Mouse (Mus musculus) G1E (cell line): Measurements from ENCODE around the gene Ift140. TPM values are rescaled to one million over a fixed set of nuclear protein-coding genes. Genes with fewer than 3 reads are reported as not detected.

Experiments
- ATAC-seq: 2 replicates; pipeline ENCODE4 v1.8.0; 2016; ENCODE audit warnings: mild to moderate bottlenecking; ENCODE audit not compliant: insufficient number of reproducible peaks, poor library complexity, low FRiP score, severe bottlenecking; ENCODE audit errors: extremely low read depth
- DNase-seq: peaks from one replicate; pipeline ENCODE4 v3.0.0; 2012; ENCODE audit warnings: low spot score
- H3K27me3 ChIP-seq: 2 replicates; pipeline ENCODE4 v1.6.1; 2012; ENCODE audit warnings: mild to moderate bottlenecking, low read length, inconsistent platforms; ENCODE audit not compliant: insufficient read depth
- H3K36me3 ChIP-seq: replicated peaks from 2 replicates; pipeline ENCODE3; 2012; ENCODE audit warnings: mild to moderate bottlenecking, inconsistent platforms
- H3K4me1 ChIP-seq: 2 replicates; pipeline ENCODE4 v1.6.1; 2012; ENCODE audit warnings: low read depth, low read length, inconsistent platforms, mixed read lengths; ENCODE audit not compliant: insufficient read depth
- H3K4me3 ChIP-seq: 2 replicates; pipeline ENCODE4 v1.5.1; 2012; ENCODE audit warnings: low read depth, mild to moderate bottlenecking, inconsistent platforms, low read length, moderate library complexity, mixed read lengths
- H3K9me3 ChIP-seq: replicated peaks from 2 replicates; pipeline ENCODE4 v1.6.1; 2012; ENCODE audit warnings: inconsistent platforms
- CTCF ChIP-seq: IDR thresholded peaks from 2 replicates; pipeline ENCODE4 v1.5.1; 2012; ENCODE audit warnings: low read depth, low read length, inconsistent platforms, mixed read lengths
- GATA1 ChIP-seq: IDR thresholded peaks from 2 replicates; pipeline ENCODE4 v1.6.1; 2012; ENCODE audit warnings: borderline replicate concordance, low read length, inconsistent platforms, mixed read lengths
- GATA2 ChIP-seq: IDR thresholded peaks from 2 replicates; pipeline ENCODE4 v1.6.1; 2012; ENCODE audit warnings: low read depth, low read length, inconsistent platforms, borderline replicate concordance
- POLR2AphosphoS5 ChIP-seq: IDR thresholded peaks from 2 replicates; pipeline ENCODE4 v1.6.1; 2012; ENCODE audit warnings: low read depth, low read length, inconsistent platforms; ENCODE audit not compliant: insufficient replicate concordance
- TAL1 ChIP-seq: conservative IDR thresholded peaks from 2 replicates; pipeline ENCODE4 v1.6.1; 2012; ENCODE audit warnings: low read depth, low read length, inconsistent platforms, mixed read lengths
- polyA plus RNA-seq: library from polyadenylated mRNA; stranded (reverse); fragments of >175 nt; gene quantifications from 2 replicates; pipeline ENCODE4 v1.2.3, GENCODE M21; 2012
- total RNA-seq, 2 experiments: library from RNA; stranded (forward) in 1 of 2; stranded (reverse) in 1 of 2; fragments of 200-1000 nt in 1 of 2; fragments of >200 nt in 1 of 2; fragmentation: Nextera tagmentation in 1 of 2; gene quantifications; 2 replicates each; pipeline ENCODE4 v1.2.3; 2014 to 2017

The Ift140 gene
- total RNA-seq (2014; fragmentation: Nextera tagmentation) (17.7 and 37.9 TPM in 2 replicates), total RNA-seq (2017) (13.5 and 17.9 TPM in 2 replicates), polyA plus RNA-seq (9.6 and 9.9 TPM in 2 replicates)

- peaks cover 49% of the 10 kb centered on the region for H3K36me3 ChIP-seq
- peak within 1 kb of the TSS; percentile 95 for H3K4me3 ChIP-seq
- TF ChIP-seq GATA1, result no peak
- no peak for TF ChIP-seq TAL1
- no peak for TF ChIP-seq CTCF
- H3K27me3 ChIP-seq, result no peaks in the 10 kb centered on the region
- DNase-seq (peak; percentile 97), ATAC-seq (peak; percentile 91)
- H3K9me3 ChIP-seq, result no peaks in the 10 kb centered on the region
- peaks cover 36% of the 10 kb centered on the region for H3K4me1 ChIP-seq
Measured at GRCm38 (mm10) chr17:25015655-25016291, at the start of gene Ift140, which contains the start of gene Cramp1l. Ift140 (plus strand) TSS chr17:25016085. Cramp1l (minus strand) TSS chr17:25015788.

- no peak for ATAC-seq
- no peak for TF ChIP-seq CTCF
- no peak for TF ChIP-seq TAL1
- TF ChIP-seq GATA2, result no peak
- TF ChIP-seq GATA1, result no peak
- TF ChIP-seq POLR2AphosphoS5, result no peak
- Histone ChIP-seq H3K36me3 (peaks cover 96% of the 10 kb centered on the region), H3K27me3 (no peaks in the 10 kb centered on the region), H3K4me3 (no peak overlapping the region), H3K4me1 (no peaks in the 10 kb centered on the region), H3K9me3 (no peaks in the 10 kb centered on the region)
- no peak for DNase-seq
Measured at GRCm38 (mm10) chr17:24987221-24987620, 28.7 kb upstream of the Ift140 start.

DNA sequence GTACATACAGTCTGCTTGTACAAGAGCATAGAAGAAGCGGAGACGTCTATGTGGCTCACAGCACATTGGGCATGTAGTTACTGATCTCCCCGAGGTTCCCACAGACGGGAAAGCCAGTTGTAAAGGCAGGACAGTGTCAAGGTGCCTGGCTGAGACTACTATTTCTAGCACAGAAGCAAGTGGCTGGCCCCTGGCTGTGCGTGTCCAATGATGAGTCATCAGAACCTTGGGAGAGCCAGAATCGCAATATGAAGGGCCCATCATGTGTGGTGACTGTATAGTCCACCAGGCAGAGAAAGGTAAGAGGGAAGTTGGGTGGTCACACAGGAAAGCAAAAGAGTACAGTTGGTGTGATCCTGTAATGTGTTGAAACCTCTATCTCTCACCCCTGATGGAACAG lies 21.2 kb upstream of the Ift140 start:
- Histone ChIP-seq H3K27me3 (no peaks in the 10 kb centered on the region), H3K4me1 (no peaks in the 10 kb centered on the region)
- TF ChIP-seq POLR2AphosphoS5, result no peak

GRCm38 (mm10) chr17:25005102-25005501 lies 10.8 kb upstream of the Ift140 start:
- DNase-seq (no peak), ATAC-seq (no peak)
- no peaks in the 10 kb centered on the region for H3K27me3 ChIP-seq
- H3K4me3 ChIP-seq, result no peak overlapping the region
- H3K4me1 ChIP-seq, result peaks cover 3% of the 10 kb centered on the region; the same call in 1 of the 2 replicates
- no peaks in the 10 kb centered on the region for H3K9me3 ChIP-seq
- TF ChIP-seq GATA2 (no peak), CTCF (no peak), GATA1 (no peak), TAL1 (no peak), POLR2AphosphoS5 (no peak)
- peaks cover 83% of the 10 kb centered on the region for H3K36me3 ChIP-seq

More for the DNA sequence above, 21.2 kb upstream of the Ift140 start:
- DNase-seq (no peak), ATAC-seq (no peak)
- H3K9me3 ChIP-seq, result no peaks in the 10 kb centered on the region
- H3K4me3 ChIP-seq, result no peak overlapping the region
- H3K36me3 ChIP-seq, result peaks cover 98% of the 10 kb centered on the region

- DNase-seq, result no peak
- H3K9me3 ChIP-seq, result no peaks in the 10 kb centered on the region
- ATAC-seq, result no peak
- H3K4me1 ChIP-seq, result peaks cover 16% of the 10 kb centered on the region
- no peaks in the 10 kb centered on the region for H3K27me3 ChIP-seq
- H3K36me3 ChIP-seq, result peaks cover 84% of the 10 kb centered on the region
- no peak overlapping the region for H3K4me3 ChIP-seq
- TF ChIP-seq POLR2AphosphoS5 (no peak), GATA2 (no peak), CTCF (no peak), GATA1 (no peak), TAL1 (no peak)
Measured at GRCm38 (mm10) chr17:25007480-25007879, 8.4 kb upstream of the Ift140 start.

- Histone ChIP-seq H3K4me1 (peaks cover 40% of the 10 kb centered on the region), H3K27me3 (no peaks in the 10 kb centered on the region), H3K4me3 (peak overlapping the region; percentile 95), H3K36me3 (peaks cover 49% of the 10 kb centered on the region), H3K9me3 (no peaks in the 10 kb centered on the region)
- TF ChIP-seq GATA1 (no peak), GATA2 (no peak), POLR2AphosphoS5 (no peak), CTCF (no peak), TAL1 (no peak)
- no peak for ATAC-seq
- DNase-seq, result peak; percentile 32
Measured at GRCm38 (mm10) chr17:25013606-25014501, 2.0 kb upstream of the Ift140 start.
